Mouse (Mus musculus): ENCODE data around the gene Grin2c.

GRCm38 (mm10) chr11:115267958-115268357, 915 bp upstream of the Grin2c start:
- TF ChIP-seq POLR2A (IDR thresholded peaks at IDR 0.05; ENCODE audit: extremely low read depth, insufficient read depth, low read length) (no peak), CTCF (IDR thresholded peaks at IDR 0.05; ENCODE audit: extremely low read depth, insufficient read depth, low read length) (no peak)
